Mouse (Mus musculus): ENCODE measurements at regions not wholly inside any gene's neighbourhood (a gene's known extent, or its start where the extent isn't known, plus 50 kb on each side); places are given as distances from the start of the nearest gene placed in this dataset.
A peak's percentile ranks its signal among the peaks of the same experiment; 100 is the strongest.

DNA sequence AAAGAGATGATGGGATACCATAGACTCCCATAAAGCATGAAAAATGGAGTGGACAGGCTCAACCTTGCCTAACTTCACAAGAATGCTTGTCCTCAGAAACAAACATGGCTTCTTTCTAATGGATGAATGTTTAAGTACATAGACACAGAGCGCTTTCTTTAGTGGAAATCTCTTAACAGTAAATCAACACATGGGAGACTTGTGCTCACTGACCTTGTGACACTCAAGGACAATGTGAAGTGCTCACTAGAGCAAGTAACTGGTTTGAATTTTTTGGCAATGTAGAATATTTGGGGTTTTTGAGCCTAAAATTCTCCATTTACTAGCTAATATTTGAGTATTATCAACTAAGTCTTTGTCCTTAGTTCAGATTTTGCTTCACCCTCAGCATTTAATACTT is 88.0 kb downstream of the Tent5c start:
- DNase-seq (ENCODE audit: low spot score): no peak

DNA sequence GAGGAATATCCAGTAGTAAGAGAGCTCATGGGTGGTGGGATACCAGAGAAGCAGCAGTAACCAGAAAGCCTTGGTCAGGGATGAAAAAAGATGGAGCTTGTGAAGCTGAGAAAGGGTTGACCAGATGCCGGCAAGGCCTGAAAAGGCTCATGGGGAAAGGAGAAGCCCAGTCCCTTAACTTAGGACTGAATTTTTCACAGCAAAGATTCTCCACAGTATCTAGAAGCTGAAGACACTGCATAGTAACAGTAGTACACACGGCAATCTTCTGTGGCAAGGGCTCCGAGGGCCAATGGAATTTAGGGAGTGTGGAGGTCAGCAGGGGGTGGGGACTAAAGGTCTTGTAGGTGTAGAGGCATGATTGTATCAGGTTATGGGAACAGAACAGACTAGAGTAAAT is 91.6 kb downstream of the Tent5c start:
- DNase-seq (ENCODE audit: low spot score): no peak

DNA sequence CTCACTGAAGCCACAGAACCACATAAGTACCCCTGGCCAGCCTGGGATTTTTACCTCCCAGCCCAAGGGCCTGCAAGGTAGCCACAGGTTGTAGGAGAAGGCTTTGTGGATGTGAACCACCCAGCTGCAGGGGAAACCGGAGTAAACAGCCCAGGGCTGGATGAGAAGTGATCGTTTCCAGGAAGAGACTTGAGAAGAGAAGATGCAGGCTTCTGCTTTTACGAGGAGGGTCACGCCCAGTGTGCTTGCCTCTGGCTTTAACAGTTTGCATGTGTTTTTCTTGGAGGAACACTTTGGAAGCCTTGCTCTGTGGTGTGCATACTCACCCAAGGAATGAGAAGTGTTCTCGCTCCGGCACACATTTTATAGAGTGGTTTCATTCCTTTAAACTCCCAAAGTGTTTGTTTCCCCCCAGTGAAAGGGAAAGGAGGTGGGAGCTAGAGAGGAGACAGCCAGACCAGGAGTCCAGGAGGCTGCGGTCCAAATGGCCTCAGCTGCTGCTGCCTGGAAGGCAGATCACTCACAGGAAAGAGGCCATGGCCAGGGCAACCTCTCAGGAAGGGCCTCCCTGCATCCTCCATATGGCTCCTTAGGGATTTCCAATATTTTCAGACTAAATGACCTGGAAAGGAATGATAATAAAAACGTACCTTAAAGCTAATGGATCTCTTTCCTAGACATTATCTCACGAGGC is 94.1 kb downstream of the Tent5c start:
- DNase-seq (ENCODE audit: low spot score): no peak

DNA sequence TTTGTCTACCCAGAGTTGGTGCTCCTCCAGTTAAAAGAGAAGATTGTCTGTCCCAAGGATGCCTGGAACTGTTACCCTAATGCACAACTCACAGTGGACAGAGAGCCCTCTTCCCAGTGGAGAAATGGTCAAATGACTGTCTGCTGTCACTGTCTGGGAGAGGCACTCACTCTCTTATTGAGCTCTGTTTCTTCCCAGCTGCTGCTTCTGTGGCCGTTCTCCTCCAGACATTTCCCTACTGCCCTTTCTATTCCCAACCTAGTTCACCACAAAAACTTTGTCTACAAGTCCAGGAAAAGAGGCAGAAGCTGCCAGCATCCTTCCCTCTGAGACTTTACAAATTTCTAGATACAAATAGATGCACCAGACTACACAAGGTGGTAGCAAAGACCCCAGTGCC is 95.2 kb downstream of the Tent5c start:
- DNase-seq (ENCODE audit: low spot score): no peak

DNA sequence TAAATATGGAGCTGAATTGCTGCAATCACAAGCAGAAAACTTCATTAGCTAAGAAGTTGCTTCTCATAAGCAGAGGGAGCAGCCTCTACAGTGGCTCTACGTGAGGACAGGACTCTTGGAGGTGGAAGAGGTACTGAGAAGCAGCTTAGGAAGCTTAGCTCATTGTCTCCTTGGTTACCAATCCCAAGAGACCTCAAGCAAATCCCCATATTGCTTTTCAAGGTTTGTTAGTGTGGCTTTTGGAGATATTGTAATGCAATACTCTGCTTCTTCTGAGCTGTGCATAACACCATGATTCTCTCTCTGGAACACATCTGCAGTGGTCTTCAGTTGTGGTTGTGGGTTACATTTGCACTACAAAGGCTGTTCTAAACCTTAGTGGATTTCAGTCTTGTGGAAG is 106.9 kb downstream of the Tent5c start:
- DNase-seq (ENCODE audit: low spot score): no peak

DNA sequence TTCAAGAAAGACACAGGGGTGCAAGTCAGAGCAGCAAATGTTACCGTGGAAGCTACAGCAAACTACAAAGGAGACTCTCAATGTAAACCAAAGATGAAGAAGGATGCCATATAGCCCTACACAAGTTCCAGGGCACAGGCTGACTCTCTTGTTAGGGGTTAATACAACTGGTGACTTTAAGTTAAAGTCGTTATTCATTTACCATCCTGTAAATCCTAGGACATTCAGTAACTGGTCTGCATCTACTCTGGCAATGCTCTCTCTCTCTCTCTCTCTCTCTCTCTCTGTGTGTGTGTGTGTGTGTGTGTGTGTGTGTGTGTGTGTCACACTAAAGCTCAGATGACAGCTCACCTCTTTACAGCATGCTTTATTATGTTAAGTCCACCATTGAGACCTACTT is 107.8 kb downstream of the Tent5c start:
- DNase-seq (ENCODE audit: low spot score): no peak

DNA sequence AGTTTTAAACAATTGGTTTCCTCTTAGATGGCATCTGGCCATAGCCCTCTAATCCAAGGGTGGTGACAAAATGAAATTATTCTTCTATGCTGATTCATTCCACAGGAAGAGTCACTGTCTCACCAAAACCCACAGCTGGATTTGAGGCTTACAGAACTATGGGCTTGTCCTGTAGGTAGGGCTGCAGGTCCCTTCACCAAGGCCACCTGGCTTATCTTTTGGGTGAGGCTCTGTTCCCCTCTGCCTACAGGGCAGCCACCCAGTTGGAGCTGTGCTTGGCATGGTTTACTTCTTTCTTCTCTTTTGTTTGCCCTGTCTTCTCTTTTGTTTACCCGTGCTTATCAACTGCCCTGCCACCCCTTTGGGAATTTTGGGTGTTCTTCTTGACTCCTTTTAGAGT is 113.0 kb downstream of the Tent5c start:
- no peak for DNase-seq (ENCODE audit: low spot score)

DNA sequence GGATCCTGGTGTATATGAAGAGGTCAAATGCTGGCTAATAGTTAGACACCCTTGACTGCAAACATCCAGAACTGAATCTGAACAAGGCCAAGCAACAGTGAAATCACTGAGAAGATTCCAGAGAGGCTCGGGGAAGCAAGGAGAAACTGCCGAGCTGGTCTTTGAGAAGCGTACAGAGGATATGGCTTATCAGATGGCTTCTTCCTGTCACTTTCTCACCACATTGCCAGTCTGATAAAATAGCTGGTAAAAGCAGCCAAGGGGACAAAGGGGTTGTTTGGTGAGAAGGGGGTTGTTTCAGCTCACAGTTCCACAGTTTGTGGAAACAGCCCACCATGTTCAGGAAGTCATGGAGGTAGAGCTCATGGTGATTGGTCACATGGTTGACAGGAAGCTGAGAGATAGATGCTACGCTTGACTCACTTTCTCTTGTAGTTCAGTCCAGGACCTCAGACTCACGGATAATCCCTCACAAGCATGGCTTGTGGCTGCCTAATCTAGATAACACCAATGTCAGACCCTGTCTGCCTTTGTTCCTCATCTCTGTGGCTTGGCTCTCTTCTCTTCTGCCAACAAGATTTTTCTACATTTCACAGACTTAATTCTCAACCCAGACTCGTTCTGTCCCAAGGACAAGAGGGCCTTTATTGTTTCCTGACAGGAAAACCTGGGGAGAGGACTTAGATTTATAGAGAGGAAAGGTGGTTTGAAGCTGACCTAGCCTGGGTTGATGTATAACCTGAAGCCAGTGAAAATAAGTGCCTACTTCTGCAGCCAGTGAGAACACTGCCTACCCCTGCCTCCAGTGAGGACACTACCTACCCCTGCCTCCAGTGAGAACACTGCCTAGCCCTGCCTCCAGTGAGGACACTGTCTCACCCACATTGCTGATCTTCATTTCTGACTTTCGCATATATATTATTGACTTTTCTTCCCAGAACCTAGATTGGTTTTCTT is 122.0 kb downstream of the Tent5c start:
- no peak for DNase-seq (ENCODE audit: low spot score)

DNA sequence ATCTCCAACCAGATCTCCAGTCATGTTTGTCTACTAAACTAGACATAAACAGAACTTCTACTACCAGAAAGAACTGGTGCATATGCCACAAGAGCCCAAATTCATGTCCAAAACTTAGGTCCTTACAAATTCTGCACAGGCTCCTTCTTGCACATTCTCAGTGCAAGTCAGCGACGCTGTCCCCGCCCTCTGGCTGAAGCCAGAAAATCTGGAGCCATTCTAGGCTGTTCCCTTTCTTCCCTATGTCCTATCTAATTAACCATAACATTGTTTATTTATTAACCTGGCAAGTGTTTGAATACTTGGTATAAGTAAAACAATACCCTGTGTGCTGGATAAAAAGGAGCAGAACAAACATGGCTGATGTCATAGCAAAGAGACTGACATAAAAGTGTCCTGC is 122.7 kb downstream of the Tent5c start:
- no peak for DNase-seq (ENCODE audit: low spot score)

DNA sequence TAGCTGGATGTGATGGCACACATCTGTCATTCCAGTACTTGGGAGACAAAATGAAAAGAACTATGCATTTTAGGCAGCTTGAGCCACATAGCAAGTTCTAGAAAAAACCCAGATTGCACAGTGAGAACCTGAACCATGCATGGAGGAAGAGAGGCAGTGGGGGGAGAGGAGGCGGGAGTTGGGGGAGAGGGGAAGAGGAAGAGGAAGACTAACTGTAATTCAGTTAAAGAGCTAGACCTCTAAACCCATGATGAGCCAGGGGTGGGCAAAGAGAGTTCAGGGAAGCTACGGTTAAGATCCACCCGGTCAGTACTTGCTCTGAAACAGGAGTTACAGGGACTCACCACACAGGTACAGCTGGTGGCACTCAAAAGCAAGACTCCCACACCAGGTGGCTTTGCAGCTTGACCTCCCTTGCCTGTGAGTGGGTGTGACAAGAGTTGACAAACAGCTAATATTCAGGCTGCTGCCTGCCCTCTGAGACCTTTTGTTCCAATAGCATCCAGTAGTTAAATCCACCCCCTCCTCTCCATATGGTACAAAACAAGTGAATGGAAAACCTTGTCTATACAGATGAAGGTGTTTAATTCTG is 123.7 kb downstream of the Tent5c start:
- no peak for DNase-seq (ENCODE audit: low spot score)

DNA sequence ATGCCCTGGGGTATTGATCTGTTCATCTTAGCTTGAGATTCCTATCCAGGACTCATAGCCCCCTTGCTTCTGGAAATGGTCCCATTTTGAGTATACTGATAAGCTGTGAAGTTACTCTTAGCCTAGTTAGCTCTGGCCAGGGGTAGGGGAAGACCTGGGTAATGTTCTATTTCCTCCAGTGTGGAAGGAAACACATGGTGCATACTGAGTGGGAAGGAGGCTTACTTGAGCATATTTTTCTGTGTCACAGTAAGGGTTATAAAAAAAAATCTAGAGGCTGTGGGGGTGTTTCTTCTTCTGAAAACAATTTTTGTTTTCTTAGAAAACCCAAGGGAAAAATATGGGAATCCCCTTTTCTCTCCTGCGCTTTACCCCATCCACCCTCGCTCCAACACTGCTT is 124.4 kb downstream of the Tent5c start:
- DNase-seq (ENCODE audit: low spot score): no peak

DNA sequence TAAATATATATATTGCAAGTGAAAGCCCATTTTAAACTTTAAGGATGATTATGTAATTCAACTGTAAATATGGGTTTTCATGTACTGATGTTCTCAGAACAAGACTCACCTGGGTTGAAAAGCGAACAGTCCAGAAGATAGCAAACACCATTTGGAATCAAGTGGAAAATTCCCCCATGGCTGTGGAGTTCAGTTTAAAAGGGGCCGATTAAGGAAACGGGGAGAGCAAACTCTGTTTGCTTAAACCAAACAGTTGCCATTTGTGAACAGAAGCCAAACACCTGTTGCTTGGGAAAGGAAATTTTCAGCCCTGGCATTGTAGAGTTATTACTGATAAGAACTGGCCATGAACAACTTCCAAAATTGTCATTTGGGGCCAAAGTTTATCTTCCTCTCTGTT is 126.1 kb downstream of the Tent5c start:
- no peak for DNase-seq (ENCODE audit: low spot score)

DNA sequence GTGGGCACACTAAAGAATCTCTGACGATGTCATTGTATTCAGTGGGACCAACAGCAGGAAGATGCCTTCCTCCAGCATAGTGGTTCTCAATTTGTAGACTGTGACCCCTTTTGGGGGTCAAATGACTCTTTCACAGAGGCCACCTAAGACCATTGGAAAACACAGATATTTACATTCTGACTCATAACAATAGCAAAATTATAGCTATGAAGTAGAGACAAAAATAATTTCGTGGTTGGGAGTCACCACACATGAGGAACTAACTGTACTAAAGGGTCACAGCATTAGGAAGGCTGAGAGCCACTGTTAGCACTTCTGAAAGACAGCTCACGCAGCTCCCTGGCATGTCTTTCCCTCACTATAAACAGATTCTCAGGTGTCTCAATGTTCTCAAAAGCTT is 129.1 kb downstream of the Tent5c start:
- DNase-seq (ENCODE audit: low spot score): no peak

DNA sequence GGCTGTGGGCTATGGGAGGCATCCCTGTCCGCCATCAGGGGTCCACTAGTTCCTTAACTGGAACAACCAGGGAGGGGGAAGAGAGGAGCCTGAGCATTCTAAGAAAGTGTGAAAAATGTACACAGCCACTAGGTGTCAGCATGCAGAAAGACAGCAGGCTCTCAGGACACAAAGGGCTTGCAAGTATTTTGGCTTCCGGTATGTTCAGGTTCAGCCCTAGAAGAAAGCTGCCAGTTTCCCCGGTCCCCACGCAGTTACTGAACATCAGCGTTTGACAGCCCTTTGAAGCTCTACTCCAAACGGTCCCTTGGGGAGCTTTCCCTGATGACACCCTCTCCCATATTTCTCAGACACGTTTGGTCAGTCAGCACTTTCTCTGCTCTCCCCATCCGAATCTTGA is 130.1 kb downstream of the Tent5c start:
- DNase-seq (ENCODE audit: low spot score): peak; percentile 73

DNA sequence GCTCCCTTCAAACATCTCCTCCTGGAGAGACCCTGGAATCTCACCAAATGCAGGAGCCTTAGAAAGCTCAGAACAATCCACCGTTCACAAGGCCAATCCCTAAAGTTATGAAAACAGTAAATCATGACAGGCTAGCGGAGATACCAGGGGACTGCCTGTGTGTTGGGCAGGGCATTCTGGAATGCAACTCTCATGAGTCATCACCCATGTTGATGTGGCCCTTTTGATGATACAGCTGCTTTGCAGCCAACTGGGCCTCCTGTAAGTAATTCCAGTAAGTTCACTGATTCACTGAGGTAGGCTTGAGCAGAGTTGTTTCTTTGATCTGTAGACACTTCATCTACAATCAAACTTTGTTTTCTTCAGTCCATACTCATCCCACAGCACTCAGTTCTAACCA is 155.6 kb downstream of the Tent5c start:
- no peak for DNase-seq (ENCODE audit: low spot score)

DNA sequence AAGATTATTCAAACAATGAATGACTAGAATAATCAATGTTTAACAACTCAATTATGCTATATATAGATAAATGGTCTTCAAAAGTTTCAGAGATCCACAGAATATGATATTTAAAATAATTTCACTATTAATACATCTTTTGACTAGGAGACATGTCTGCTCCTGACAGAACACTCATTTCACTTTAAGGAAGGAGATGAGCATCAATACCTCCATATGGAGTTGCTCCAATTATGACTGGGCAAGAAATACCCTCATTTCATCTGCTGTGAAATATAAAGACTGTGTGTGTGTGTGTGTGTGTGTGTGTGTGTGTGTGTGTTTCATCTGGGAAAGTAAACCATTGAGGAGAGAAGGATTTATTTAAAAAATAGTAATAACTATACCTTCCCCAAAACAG is 156.2 kb upstream of the Wdr3 start:
- no peak for DNase-seq (ENCODE audit: low spot score)

DNA sequence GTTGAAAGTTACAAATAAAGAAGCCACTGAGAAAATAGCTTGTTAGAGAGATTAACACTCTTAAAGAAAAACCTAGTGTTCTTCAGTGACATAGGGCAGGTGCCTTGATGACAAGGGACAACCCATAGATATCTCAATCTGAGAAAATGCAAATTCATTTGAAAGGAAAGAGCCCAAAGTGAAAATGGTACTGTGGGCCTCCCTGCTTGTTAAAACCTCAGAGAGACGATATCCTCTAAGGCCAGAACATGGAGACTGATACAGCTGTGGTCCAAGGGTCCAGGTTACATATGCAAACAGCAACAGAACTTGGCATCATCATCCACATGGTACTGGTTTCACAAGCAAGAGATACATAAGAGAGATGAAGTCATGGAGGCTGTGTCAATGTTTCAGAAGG is 125.6 kb upstream of the Wdr3 start:
- DNase-seq (ENCODE audit: low spot score): no peak

DNA sequence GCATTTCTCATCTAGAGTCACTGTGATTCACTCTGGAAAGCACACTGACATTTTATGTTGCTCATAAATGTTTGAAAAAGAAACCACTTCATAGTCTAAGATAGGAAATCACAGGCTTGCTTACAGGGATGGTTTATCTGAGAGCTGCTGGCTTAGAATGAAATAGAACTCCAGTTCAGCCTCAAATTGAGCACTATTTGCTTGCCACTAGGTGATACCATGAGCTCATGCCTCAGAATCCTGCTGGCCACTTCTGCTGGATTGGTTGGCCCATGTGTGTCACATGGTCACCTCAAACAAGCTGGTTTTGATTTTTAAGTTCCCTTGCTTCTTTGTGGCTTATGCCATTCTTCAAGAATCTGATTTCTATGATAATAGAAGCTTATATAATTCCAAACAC is 104.8 kb upstream of the Wdr3 start:
- no peak for DNase-seq (ENCODE audit: low spot score)

DNA sequence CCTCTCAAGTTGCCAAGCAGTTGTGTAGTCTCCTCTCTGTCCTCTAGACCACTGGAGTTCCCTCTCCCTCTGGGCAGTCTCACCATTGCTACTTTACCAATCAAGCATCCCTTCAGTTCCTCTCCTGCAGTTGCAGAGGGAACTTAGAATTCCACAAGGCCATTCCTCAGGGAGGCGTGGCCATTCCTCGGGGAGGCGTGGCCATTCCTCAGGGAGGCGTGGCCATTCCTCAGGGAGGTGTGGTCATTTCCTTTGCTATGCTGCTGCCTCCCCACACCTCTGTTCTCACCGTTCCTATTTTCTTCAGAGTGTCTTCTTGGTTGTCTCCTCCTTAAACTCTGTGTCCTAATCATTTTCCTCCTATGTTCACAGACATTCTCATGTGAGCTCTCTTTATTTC is 102.8 kb upstream of the Wdr3 start:
- DNase-seq (ENCODE audit: low spot score): no peak
